Mouse (Mus musculus) forebrain, embryonic 12.5 days (tissue): ENCODE results near the gene Ghitm. TPM values are rescaled to one million over a fixed set of nuclear protein-coding genes. Genes with fewer than 3 reads are reported as not detected.
"Not testable (repeated sequence)": the region's sequence is repeated elsewhere in the genome, so short reads cannot be mapped to it uniquely, and the experiment has no call there.

Source experiments
- ATAC-seq: fragments of 200-750 bp; cut with Nextera tagmentation; 2 replicates; pipeline ENCODE4 v1.8.0; 2017; ENCODE audit warnings: moderate TSS enrichment; ENCODE audit not compliant: low FRiP score
- H3K27ac ChIP-seq: fragments of 300-500 bp; sonication (generic); 2 replicates; pipeline ENCODE4 v1.5.1; 2016; ENCODE audit warnings: mild to moderate bottlenecking
- H3K27me3 ChIP-seq: fragments of 300-500 bp; sonication (generic); 2 replicates; pipeline ENCODE4 v1.6.1; 2016; ENCODE audit warnings: mild to moderate bottlenecking
- H3K36me3 ChIP-seq: fragments of 300-500 bp; sonication (generic); replicated peaks from 2 replicates; pipeline ENCODE4 v1.6.1; 2016; ENCODE audit warnings: mild to moderate bottlenecking
- H3K4me1 ChIP-seq: fragments of 300-500 bp; sonication (generic); 2 replicates; pipeline ENCODE4 v1.6.1; 2016
- H3K4me2 ChIP-seq: fragments of 300-500 bp; sonication (generic); 2 replicates; pipeline ENCODE4 v1.6.1; 2016; ENCODE audit warnings: mild to moderate bottlenecking, moderate library complexity
- H3K4me3 ChIP-seq: fragments of 300-500 bp; sonication (generic); replicated peaks from 2 replicates; pipeline ENCODE4 v1.5.1; 2016; ENCODE audit warnings: mild to moderate bottlenecking
- H3K9ac ChIP-seq: fragments of 300-500 bp; sonication (generic); 2 replicates; pipeline ENCODE4 v1.6.1; 2016; ENCODE audit warnings: mild to moderate bottlenecking
- H3K9me3 ChIP-seq: fragments of 300-500 bp; sonication (generic); 2 replicates; pipeline ENCODE4 v1.6.1; 2016
- WGBS: fragments of 180-500 bp; shearing (Covaris S2); methylation state at CpG from one replicate; pipeline ENCODE4 v1.1.7; 2016; 5-methylcytosine and 5-hydroxymethylcytosine counted together
- polyA plus RNA-seq: library from polyadenylated mRNA; unstranded; fragments of >200 nt; fragmentation: Nextera tagmentation; extraction: Ambion mirVana; gene quantifications from 2 replicates; pipeline ENCODE4 v1.2.1, GENCODE M21; 2016

Gene Ghitm
- 171 and 180 TPM in 2 replicates for polyA plus RNA-seq

DNA sequence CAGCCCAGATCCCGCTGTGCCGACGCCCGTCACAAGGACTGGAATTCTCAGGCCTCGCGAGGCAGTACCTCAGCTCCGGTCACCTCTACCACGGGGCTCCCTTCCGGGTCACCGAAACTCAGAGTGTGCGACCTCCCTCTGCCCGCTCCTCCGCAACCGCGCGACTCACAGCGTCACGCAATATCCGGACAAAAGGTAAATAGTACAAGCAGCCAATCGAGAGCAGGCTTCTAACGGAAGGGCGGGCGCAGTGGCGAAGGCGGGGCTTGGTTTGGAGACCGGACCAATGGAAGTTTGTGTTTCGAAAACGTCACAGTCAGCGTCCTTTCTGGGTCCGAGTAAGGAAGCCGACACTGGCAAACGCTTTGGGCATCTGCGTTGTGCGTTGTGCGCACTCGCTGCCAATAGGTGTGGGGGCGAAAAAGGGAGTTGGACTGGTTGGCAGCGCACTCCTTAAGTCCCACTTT lies at the start of gene Ghitm:
Gene Ghitm (minus strand): TSS at position 146 of the 467 bp plus-strand sequence.
- no peaks in the 10 kb centered on the region for H3K9me3 ChIP-seq
- WGBS = under 1% methylated on average over 38 of the region's 38 CpGs
- no peaks in the 10 kb centered on the region for H3K27me3 ChIP-seq
- H3K9ac ChIP-seq = peak within 1 kb of the TSS; percentile 84
- H3K36me3 ChIP-seq = peaks cover 24% of the 10 kb centered on the region
- peak within 1 kb of the TSS; percentile 85 for H3K4me3 ChIP-seq
- peaks cover 8% of the 10 kb centered on the region for H3K4me1 ChIP-seq
- H3K4me2 ChIP-seq = peak within 1 kb of the TSS; percentile 64
- peak; percentile 99 for ATAC-seq
- H3K27ac ChIP-seq = peak within 1 kb of the TSS; percentile 73

DNA sequence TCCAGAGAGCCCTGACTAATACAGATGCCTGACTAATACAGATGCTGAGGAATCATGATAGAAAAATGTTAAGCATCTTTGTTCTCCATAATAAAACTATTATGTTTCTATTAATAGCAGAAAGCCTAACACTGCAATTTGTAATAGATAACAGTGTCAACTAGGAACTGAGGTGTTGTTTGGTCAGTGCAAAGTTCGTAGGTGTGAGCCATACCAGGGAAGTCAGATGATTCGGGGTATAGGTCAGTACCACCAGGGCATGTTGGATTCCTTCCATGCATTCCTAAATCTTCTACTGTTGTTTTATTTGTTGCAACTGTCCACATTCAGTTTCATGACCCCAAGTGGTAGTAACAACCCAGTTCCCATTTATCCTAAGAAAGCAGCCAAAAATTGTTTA lies 49.8 kb upstream of the Ghitm start:
- H3K36me3 ChIP-seq = no peaks in the 10 kb centered on the region
- H3K27me3 ChIP-seq = no peaks in the 10 kb centered on the region
- H3K9ac ChIP-seq = no peak overlapping the region
- H3K4me2 ChIP-seq = no peak overlapping the region
- H3K4me1 ChIP-seq = no peaks in the 10 kb centered on the region
- H3K4me3 ChIP-seq = no peak overlapping the region
- H3K27ac ChIP-seq = no peak overlapping the region
- no peaks in the 10 kb centered on the region for H3K9me3 ChIP-seq
- ATAC-seq = no peak
- WGBS = 90% methylated on average over 2 of the region's 2 CpGs

DNA sequence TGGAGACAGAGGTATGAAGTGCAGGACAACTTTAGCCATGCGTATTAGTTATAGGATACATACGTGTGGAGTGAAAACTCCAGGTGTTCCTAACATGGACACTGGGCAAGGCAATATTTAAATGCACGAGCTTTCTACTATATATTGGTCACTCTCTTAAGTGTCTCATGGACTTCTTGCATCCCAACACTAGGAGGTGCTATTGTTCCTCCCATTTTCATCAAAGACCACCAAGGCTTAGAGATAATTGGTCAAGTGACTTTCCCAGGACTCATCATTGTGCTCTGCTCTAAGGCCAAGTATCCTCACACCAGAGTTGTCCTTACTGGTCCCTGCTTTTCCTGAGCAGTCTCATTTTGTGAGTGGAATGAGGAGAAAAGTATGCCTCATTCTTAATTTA lies 39.4 kb upstream of the Ghitm start:
- WGBS = 69% methylated on average over 3 of the region's 3 CpGs
- H3K4me1 ChIP-seq = no peaks in the 10 kb centered on the region
- H3K4me3 ChIP-seq = no peak overlapping the region
- ATAC-seq = no peak
- no peak overlapping the region for H3K9ac ChIP-seq
- H3K9me3 ChIP-seq = no peaks in the 10 kb centered on the region
- H3K36me3 ChIP-seq = no peaks in the 10 kb centered on the region
- H3K27ac ChIP-seq = no peak overlapping the region
- no peak overlapping the region for H3K4me2 ChIP-seq
- H3K27me3 ChIP-seq = no peaks in the 10 kb centered on the region

DNA sequence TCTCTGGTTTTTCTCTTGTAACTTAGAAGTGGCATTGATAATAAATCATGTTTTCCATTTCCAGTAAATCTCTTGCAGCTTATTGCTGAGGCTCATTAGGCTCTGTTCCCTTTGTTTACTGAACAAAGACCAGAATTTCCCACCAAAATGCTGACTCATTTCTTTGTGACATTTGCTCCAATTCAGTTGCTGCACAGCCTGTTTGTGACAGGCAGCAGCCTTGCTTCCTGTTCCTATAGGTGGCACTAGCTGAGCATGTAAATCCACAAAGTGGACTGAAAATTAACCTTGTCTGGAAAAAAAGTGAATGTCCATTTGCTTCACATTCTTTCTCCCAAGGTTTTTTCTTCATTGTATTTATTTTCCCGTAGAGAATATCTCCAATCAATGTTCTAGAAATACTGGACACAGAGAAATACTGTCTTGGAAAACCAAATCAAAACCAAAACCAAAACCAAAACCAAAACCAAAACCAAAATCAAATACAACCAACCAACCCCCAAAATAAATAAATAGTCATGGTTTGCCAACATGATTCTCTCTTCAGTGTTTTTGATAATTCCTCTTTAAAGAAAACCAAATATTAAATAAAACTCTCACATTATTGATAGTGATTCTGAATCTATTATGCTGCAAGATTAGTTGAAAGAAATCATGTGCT lies 30.3 kb upstream of the Ghitm start:
- Histone ChIP-seq H3K4me3 (no peak overlapping the region), H3K36me3 (no peaks in the 10 kb centered on the region), H3K4me1 (no peaks in the 10 kb centered on the region), H3K27me3 (no peaks in the 10 kb centered on the region), H3K9ac (no peak overlapping the region), H3K4me2 (no peak overlapping the region), H3K27ac (no peak overlapping the region), H3K9me3 (no peaks in the 10 kb centered on the region)
- WGBS = 74% methylated on average over 1 of the region's 1 CpGs
- peak; percentile 74; the same call in 1 of the 2 replicates for ATAC-seq

DNA sequence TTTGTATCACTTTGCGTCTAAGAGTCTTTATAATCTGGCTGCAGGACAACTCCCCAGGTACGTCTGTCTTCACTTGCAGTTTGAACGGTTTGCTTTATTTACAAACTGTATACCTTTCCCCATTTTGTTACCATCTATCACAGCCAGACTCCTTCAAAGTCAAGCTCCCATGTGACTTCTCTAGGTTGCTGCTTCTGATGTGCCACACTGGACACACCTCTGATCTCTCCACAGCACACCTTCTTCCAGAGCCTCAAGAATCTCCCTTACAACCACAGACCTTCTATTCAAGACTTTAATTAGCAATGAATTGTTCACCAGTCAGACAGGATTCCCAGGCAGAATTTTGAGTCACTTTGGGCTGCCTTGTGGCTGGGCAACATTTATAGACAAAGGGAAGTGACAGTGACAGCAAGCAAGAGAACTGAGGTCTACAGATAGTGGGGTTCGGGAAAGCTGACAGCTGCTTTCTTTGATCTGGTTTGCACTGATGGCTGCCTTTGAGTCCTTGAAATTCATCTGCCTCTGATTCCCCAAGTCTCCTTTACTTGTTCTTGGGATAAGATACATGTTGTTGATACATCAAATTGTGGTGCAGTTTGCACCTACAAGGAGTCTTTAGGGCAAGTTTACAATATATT lies 29.4 kb upstream of the Ghitm start:
- WGBS = 80% methylated on average over 4 of the region's 4 CpGs
- Histone ChIP-seq H3K4me2 (no peak overlapping the region), H3K9me3 (no peaks in the 10 kb centered on the region), H3K27ac (no peak overlapping the region), H3K4me3 (no peak overlapping the region), H3K4me1 (no peaks in the 10 kb centered on the region), H3K36me3 (no peaks in the 10 kb centered on the region), H3K9ac (no peak overlapping the region), H3K27me3 (no peaks in the 10 kb centered on the region)
- ATAC-seq = no peak

DNA sequence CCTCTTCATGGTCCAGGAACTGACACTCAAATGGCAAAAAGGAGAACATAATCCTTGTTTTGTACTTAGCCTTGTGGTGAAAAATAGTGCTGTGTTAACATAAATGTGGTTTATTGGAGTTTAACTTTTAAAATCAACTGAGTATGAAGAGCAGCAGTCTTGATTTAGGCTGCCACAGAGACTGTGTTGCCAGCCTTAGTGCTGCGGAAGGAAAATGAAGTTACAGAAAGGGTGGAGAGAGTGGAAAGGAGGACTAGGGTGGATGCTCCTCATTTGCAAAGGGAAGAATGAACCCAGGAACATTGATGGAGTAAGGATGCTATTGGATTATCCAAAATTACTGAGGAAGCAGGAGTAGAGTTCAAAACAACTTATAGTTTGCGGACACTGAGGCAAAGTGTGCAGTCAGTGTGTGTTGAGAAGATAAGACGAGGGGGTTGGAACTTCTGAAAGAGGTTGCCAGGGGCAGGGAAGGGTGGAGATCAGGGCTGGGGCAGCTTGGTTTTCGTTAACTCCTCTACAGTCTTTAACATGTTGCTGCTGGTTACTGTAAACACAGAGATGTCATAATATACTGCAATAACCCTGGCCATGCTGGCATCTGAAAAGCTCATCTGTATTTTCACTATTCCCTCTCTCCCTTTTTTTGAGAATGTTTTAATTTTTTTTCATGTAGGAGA lies 28.3 kb upstream of the Ghitm start:
- H3K4me1 ChIP-seq = no peaks in the 10 kb centered on the region
- no peak for ATAC-seq
- H3K36me3 ChIP-seq = no peaks in the 10 kb centered on the region
- no peak overlapping the region for H3K9ac ChIP-seq
- H3K4me2 ChIP-seq = no peak overlapping the region
- H3K4me3 ChIP-seq = no peak overlapping the region
- H3K27me3 ChIP-seq = no peaks in the 10 kb centered on the region
- no peaks in the 10 kb centered on the region for H3K9me3 ChIP-seq
- 86% methylated on average over 4 of the region's 4 CpGs for WGBS
- H3K27ac ChIP-seq = no peak overlapping the region

DNA sequence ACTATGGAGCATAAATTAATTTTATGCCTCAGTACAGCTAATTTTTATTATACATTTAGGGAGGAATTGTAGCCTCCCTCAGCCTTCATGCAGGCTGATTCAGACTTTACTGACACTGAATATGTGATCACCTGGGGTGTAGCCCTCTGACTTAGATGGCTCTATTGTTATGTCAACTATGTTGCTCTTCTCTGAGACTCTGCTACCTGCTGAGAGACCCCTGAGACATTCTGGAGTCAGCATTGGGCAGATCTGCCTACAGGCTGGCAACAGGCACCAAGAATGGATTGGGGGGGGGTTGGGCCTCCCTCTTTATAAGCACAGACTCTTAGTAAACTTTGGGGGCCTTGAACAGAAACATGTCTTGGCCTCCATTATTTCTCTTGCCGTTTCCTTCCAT lies 19.3 kb upstream of the Ghitm start:
- Histone ChIP-seq H3K9ac (no peak overlapping the region), H3K4me3 (no peak overlapping the region), H3K9me3 (peaks cover 3% of the 10 kb centered on the region; the same call in 1 of the 2 replicates), H3K36me3 (no peaks in the 10 kb centered on the region), H3K4me2 (no peak overlapping the region), H3K4me1 (no peaks in the 10 kb centered on the region), H3K27me3 (no peaks in the 10 kb centered on the region), H3K27ac (no peak overlapping the region)
- WGBS = 91% methylated on average over 1 of the region's 1 CpGs
- no peak for ATAC-seq

DNA sequence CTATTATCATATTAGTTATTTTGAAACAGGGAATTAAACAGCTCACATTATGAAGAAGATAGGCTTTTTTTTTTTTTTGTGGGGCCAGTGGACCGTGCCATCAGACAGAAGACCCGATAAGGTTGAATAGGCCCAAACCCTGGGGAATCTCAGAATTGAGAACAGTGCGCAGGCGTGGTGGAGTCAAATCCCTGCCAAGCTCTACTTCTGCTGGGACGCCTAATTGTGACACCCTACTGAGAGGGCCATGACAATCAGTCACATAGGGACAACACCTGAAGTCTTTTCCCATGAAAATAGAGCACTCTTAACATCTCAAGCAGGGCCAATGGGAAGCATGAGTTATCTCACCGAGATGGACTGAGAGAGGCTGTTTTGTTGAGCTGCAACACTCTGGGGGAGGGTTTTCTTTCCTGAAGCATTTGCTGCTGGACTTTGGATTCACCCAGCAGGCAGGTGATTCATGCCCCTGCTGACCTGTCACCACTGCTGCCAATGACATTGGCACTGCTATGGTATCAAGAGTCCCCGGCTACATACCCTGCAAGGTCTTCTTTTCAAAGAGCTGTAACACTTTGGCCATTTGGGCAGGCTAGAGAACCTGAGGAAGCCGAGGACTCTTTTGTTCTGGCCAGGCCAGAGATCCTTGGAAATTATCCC lies 4.1 kb upstream of the Ghitm start:
- H3K4me2 ChIP-seq = no peak overlapping the region
- no peak overlapping the region for H3K27ac ChIP-seq
- ATAC-seq = no peak
- H3K9me3 ChIP-seq = no peaks in the 10 kb centered on the region
- H3K27me3 ChIP-seq = no peaks in the 10 kb centered on the region
- peaks cover 2% of the 10 kb centered on the region for H3K4me1 ChIP-seq
- H3K4me3 ChIP-seq = no peak overlapping the region
- H3K9ac ChIP-seq = no peak overlapping the region
- 45% methylated on average over 8 of the region's 8 CpGs for WGBS
- H3K36me3 ChIP-seq = no peaks in the 10 kb centered on the region

DNA sequence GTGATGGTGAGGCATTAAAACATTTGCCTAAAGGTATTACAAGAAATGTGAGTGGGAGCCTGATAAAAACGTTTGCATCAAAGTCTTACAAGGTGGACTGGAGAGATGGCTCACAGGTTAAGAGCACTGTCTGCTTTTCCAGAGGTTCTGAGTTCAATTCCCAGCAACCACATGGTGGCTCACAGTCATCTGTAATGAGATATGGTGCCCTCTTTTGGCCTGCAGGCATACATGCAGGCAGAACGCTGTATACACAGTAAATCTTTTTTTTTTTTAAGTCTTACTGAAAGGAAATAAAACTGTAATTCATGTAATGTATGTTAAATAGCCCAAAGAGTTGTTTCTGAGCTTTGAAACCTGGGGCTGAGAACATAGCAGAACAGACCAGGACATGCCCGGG lies 2.5 kb upstream of the Ghitm start:
- not testable (repeated sequence) for H3K4me1 ChIP-seq, H3K27ac ChIP-seq, H3K9ac ChIP-seq, H3K4me2 ChIP-seq, H3K27me3 ChIP-seq, H3K9me3 ChIP-seq, H3K4me3 ChIP-seq, ATAC-seq, H3K36me3 ChIP-seq
- 81% methylated on average over 2 of the region's 3 CpGs for WGBS

DNA sequence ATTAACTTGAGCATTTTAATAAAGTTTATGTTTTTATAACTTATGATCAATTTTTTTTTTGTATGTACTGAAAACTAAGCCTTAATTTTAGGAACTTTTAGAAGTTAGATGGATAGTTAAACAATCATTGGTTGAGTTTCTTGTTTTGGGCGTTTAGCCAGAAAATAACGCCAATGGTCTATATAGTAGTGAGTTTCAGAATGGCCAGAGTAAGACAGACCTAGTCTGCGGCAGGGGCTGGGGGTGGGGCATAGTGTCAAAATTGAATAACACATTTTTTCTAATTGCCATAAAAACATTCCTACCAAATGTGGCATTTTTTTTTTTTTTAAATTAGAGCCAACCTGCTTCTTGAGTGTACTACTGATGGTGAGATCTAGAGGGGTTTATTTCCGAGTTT lies 1.0 kb upstream of the Ghitm start:
- H3K27me3 ChIP-seq = no peaks in the 10 kb centered on the region
- H3K4me2 ChIP-seq = no peak overlapping the region
- peaks cover 8% of the 10 kb centered on the region for H3K4me1 ChIP-seq
- H3K27ac ChIP-seq = no peak overlapping the region
- no peak overlapping the region for H3K9ac ChIP-seq
- peaks cover 18% of the 10 kb centered on the region for H3K36me3 ChIP-seq
- no peak for ATAC-seq
- H3K9me3 ChIP-seq = no peaks in the 10 kb centered on the region
- 86% methylated on average over 4 of the region's 4 CpGs for WGBS
- H3K4me3 ChIP-seq = no peak overlapping the region

DNA sequence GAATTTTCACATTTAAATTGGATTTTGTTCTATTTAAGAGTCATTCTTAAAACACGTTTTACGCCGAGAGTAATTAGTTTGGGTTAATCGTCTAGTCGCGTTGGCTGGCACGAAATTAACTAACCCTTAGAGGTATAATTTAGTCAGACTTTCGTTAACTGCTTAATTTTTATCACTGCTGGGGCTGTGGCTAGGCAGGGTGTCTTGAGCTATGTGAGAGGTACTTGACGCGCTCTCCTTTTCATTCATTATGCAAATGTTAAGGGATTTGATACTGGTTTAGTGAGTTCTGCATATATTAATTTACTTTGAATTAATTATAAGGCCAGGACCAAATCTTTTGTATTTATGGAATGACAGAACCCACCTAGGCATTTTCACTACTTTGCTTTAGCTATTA lies 599 bp upstream of the Ghitm start:
- Histone ChIP-seq H3K4me3 (peak overlapping the region; percentile 85), H3K4me2 (peak overlapping the region; percentile 55), H3K36me3 (peaks cover 21% of the 10 kb centered on the region), H3K27ac (no peak overlapping the region), H3K9me3 (no peaks in the 10 kb centered on the region), H3K4me1 (peaks cover 8% of the 10 kb centered on the region), H3K9ac (peak overlapping the region; percentile 13; the same call in 1 of the 2 replicates), H3K27me3 (no peaks in the 10 kb centered on the region)
- WGBS = 2% methylated on average over 10 of the region's 10 CpGs
- peak; percentile 75 for ATAC-seq
